In the genomic region with DNA sequence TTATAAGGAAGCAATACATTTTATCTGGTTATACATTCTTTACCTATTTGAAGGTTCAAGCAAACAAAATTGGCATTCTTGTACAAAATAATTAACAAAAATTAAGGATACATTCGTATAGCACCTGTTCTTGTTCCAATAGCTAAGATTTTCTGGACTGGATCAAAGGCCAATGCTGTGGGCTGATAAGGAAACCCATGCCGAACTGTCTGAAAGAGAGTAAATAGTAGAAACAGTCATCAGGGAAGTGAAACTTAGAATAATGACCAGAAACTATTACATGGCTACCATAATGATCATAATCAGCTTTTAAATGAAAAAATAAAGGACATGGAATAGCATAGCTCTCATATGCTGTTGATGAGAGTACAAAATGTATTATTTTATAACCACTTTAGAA, we compare ENCODE assay signal across 23 mouse cellular contexts. TPM values are rescaled to one million over a fixed set of nuclear protein-coding genes. Genes with fewer than 3 reads are reported as not detected.
DNase-seq lines count a peak whose midpoint lies in the region; ATAC-seq and TF ChIP-seq lines count a peak whose summit lies in the region.
"Had no signal": no experiment of that assay in that cellular context is flagged by ENCODE, and none has a peak within 500 bp of the region (broad histone marks: within the 10 kb centered on the region; RNA-seq: fewer than 3 reads in every experiment).

No protein-coding gene starts in this region.

- intact Hi-C loops in left cerebral cortex, postnatal 10 days (cut with DNase I), result no loop called here

- no peaks in the 10 kb centered on the region for H3K27me3 ChIP-seq in intestine, embryonic 15.5 days (replicated peaks)
- no peaks in the 10 kb centered on the region for H3K27me3 ChIP-seq in intestine, postnatal 0 days (replicated peaks; ENCODE audit: control insufficient read depth, insufficient read depth, low read length)
- no peaks in the 10 kb centered on the region for H3K27me3 ChIP-seq in stomach, postnatal 0 days (ENCODE audit: control insufficient read depth, insufficient read depth, low read length)
- H3K27me3 ChIP-seq in midbrain, embryonic 15.5 days (replicated peaks), result no peaks in the 10 kb centered on the region
- H3K27me3 ChIP-seq: embryonic facial prominence, embryonic 12.5 days; forebrain, embryonic 13.5 days; forebrain, embryonic 15.5 days had no signal

- no peak for TF ChIP-seq EP300 in stomach, postnatal 0 days (optimal IDR thresholded peaks at IDR 0.05)

- H3K4me1 ChIP-seq in intestine, embryonic 15.5 days (replicated peaks), result no peaks in the 10 kb centered on the region
- no peaks in the 10 kb centered on the region for H3K4me1 ChIP-seq in intestine, postnatal 0 days (replicated peaks; ENCODE audit: control insufficient read depth, insufficient read depth, low read length)
- H3K4me1 ChIP-seq in stomach, postnatal 0 days (replicated peaks; ENCODE audit: control insufficient read depth, insufficient read depth), result no peaks in the 10 kb centered on the region
- no peaks in the 10 kb centered on the region for H3K4me1 ChIP-seq in midbrain, embryonic 15.5 days
- H3K4me1 ChIP-seq: embryonic facial prominence, embryonic 10.5 days; embryonic facial prominence, embryonic 12.5 days; forebrain, embryonic 13.5 days; forebrain, embryonic 15.5 days had no signal

- H3K27ac ChIP-seq in intestine, embryonic 15.5 days, result no peak overlapping the region
- H3K27ac ChIP-seq in intestine, postnatal 0 days (ENCODE audit: low read depth, low read length), result no peak overlapping the region
- no peak overlapping the region for H3K27ac ChIP-seq in stomach, postnatal 0 days (replicated peaks)
- H3K27ac ChIP-seq in midbrain, embryonic 15.5 days, result no peak overlapping the region
- H3K27ac ChIP-seq: embryonic facial prominence, embryonic 10.5 days; embryonic facial prominence, embryonic 12.5 days; forebrain, embryonic 13.5 days; forebrain, embryonic 15.5 days had no signal

- no peak overlapping the region for H3K4me2 ChIP-seq in intestine, embryonic 15.5 days (replicated peaks)
- no peak overlapping the region for H3K4me2 ChIP-seq in intestine, postnatal 0 days (replicated peaks; ENCODE audit: low read depth)
- no peak overlapping the region for H3K4me2 ChIP-seq in stomach, postnatal 0 days (replicated peaks; ENCODE audit: low read depth)
- no peak overlapping the region for H3K4me2 ChIP-seq in midbrain, embryonic 15.5 days
- H3K4me2 ChIP-seq: embryonic facial prominence, embryonic 12.5 days; forebrain, embryonic 13.5 days; forebrain, embryonic 15.5 days had no signal

- 29% methylated on average over 2 of the region's 2 CpGs for WGBS in intestine, embryonic 15.5 days
- 23% methylated on average over 2 of the region's 2 CpGs for WGBS in intestine, postnatal 0 days
- 29% methylated on average over 2 of the region's 2 CpGs for WGBS in stomach, postnatal 0 days
- WGBS in midbrain, embryonic 15.5 days, result 70% methylated on average over 2 of the region's 2 CpGs

- H3K36me3 ChIP-seq in intestine, embryonic 15.5 days, result no peaks in the 10 kb centered on the region
- H3K36me3 ChIP-seq in intestine, postnatal 0 days (ENCODE audit: control insufficient read depth, insufficient read depth), result no peaks in the 10 kb centered on the region
- no peaks in the 10 kb centered on the region for H3K36me3 ChIP-seq in stomach, postnatal 0 days (ENCODE audit: control insufficient read depth, insufficient read depth, low read length)
- H3K36me3 ChIP-seq in midbrain, embryonic 15.5 days (replicated peaks), result no peaks in the 10 kb centered on the region
- H3K36me3 ChIP-seq: embryonic facial prominence, embryonic 10.5 days; embryonic facial prominence, embryonic 12.5 days; forebrain, embryonic 15.5 days; G1E had no signal

- ATAC-seq in intestine, embryonic 15.5 days, result peak; percentile 85
- peak; percentile 77 for ATAC-seq in intestine, postnatal 0 days
- peak; percentile 72; the same call in 1 of the 2 replicates for ATAC-seq in stomach, postnatal 0 days (ENCODE audit: low FRiP score, low TSS enrichment)
- no peak for ATAC-seq in midbrain, embryonic 15.5 days (replicated peaks)
- ATAC-seq: activated CD4-positive, CD25-positive, alpha-beta regulatory T cell, adult 4 months; forebrain, embryonic 13.5 days; forebrain, embryonic 15.5 days; Patski had no signal

- peak; percentile 17 for DNase-seq in A20 (ENCODE audit: low read depth, low spot score)
- DNase-seq in stomach, postnatal 0 days (ENCODE audit: low spot score), result no peak
- no peak for DNase-seq in left cerebral cortex, postnatal 10 days (ENCODE audit: extremely low spot score in 1 of 2, low spot score in 2 of 2)
- DNase-seq in testis, postnatal 10 days (ENCODE audit: low spot score), result no peak
- DNase-seq: adrenal gland, adult 8-10 months; adrenal gland, postnatal 14 days; adrenal gland, postnatal 36 days; cerebellum, adult 11-12 months; cerebellum, adult 2 months; cerebellum, adult 9-10 months; cerebellum, postnatal 10 days; cerebellum, postnatal 25 days had no signal

- H3K9ac ChIP-seq in intestine, embryonic 15.5 days, result no peak overlapping the region
- no peak overlapping the region for H3K9ac ChIP-seq in intestine, postnatal 0 days (ENCODE audit: low read depth, low read length)
- H3K9ac ChIP-seq in stomach, postnatal 0 days (ENCODE audit: low read length), result no peak overlapping the region
- no peak overlapping the region for H3K9ac ChIP-seq in midbrain, embryonic 15.5 days
- H3K9ac ChIP-seq: embryonic facial prominence, embryonic 12.5 days; forebrain, embryonic 13.5 days; forebrain, embryonic 15.5 days had no signal

- H3K9me3 ChIP-seq in intestine, embryonic 15.5 days, result no peaks in the 10 kb centered on the region
- no peaks in the 10 kb centered on the region for H3K9me3 ChIP-seq in intestine, postnatal 0 days (ENCODE audit: control insufficient read depth)
- H3K9me3 ChIP-seq in stomach, postnatal 0 days (ENCODE audit: control insufficient read depth, low read length), result no peaks in the 10 kb centered on the region
- H3K9me3 ChIP-seq in midbrain, embryonic 15.5 days, result no peaks in the 10 kb centered on the region; the same call in 1 of the 2 replicates
- H3K9me3 ChIP-seq: embryonic facial prominence, embryonic 10.5 days; embryonic facial prominence, embryonic 12.5 days; forebrain, embryonic 13.5 days; forebrain, embryonic 15.5 days; G1E had no signal

- no peak for TF ChIP-seq CTCF in intestine, postnatal 0 days (IDR thresholded peaks at IDR 0.05; ENCODE audit: low read depth)
- no peak for TF ChIP-seq CTCF in stomach, postnatal 0 days (IDR thresholded peaks at IDR 0.05; ENCODE audit: low read depth)

- no peak overlapping the region for H3K4me3 ChIP-seq in intestine, embryonic 15.5 days (replicated peaks)
- H3K4me3 ChIP-seq in intestine, postnatal 0 days (ENCODE audit: low read depth, low read length), result no peak overlapping the region
- no peak overlapping the region for H3K4me3 ChIP-seq in stomach, postnatal 0 days (ENCODE audit: low read depth, low read length)
- no peak overlapping the region for H3K4me3 ChIP-seq in midbrain, embryonic 15.5 days
- H3K4me3 ChIP-seq: embryonic facial prominence, embryonic 10.5 days; embryonic facial prominence, embryonic 12.5 days; forebrain, embryonic 13.5 days; forebrain, embryonic 15.5 days had no signal

RNA-seq across cellular contexts. Expression of gene Stxbp5l, which starts 39.8 kb away (rescaled TPM):
- polyA plus RNA-seq in intestine, embryonic 15.5 days (2015; fragmentation: Nextera tagmentation; extraction: Ambion mirVana), result 2.5 TPM in 2 replicates
- 0.95 and 1.5 TPM in 2 replicates for polyA plus RNA-seq in intestine, postnatal 0 days (2015; fragmentation: Nextera tagmentation; extraction: Ambion mirVana)
- 1.1 and 2.5 TPM in 2 replicates for polyA plus RNA-seq in stomach, postnatal 0 days (2015; fragmentation: Nextera tagmentation; extraction: Ambion mirVana)
- total RNA-seq in left cerebral cortex, postnatal 10 days (2021), result 10 to 100 TPM; 67.9 to 72.3 TPM
- polyA plus RNA-seq in midbrain, embryonic 15.5 days (2015; fragmentation: Nextera tagmentation; extraction: Ambion mirVana), result 14.0 and 16.6 TPM in 2 replicates
- polyA plus RNA-seq: C2C12, G1E had no signal
